In genomic region chr11:52816004-52816403, GRCm38 (mm10) we compare ENCODE assay signal across 31 mouse cellular contexts. TPM values are rescaled to one million over a fixed set of nuclear protein-coding genes. Genes with fewer than 3 reads are reported as not detected.
"Had no signal": no experiment of that assay in that cellular context is flagged by ENCODE, and none has a peak within 500 bp of the region (broad histone marks: within the 10 kb centered on the region; RNA-seq: fewer than 3 reads in every experiment).

No protein-coding gene starts in this region.

- H3K36me3 ChIP-seq: embryonic facial prominence, embryonic 10.5 days; embryonic facial prominence, embryonic 12.5 days; embryonic facial prominence, embryonic 13.5 days; embryonic facial prominence, embryonic 15.5 days; forebrain, embryonic 10.5 days; forebrain, embryonic 12.5 days; heart, embryonic 12.5 days had no signal

- DNase-seq: cerebellum, adult 8-10 months; cerebellum, adult 9-10 months; cerebellum, adult 9-11 months; cerebellum, postnatal 10 days; cerebellum, postnatal 14 days; cerebellum, postnatal 25 days; cerebellum, postnatal 36 days; embryo, embryonic 11 days; forebrain, postnatal 0 days; gastrocnemius, adult 2 months; gastrocnemius, postnatal 10 days; gastrocnemius, postnatal 14 days; gastrocnemius, postnatal 25 days; gastrocnemius, postnatal 36 days; heart, adult 18-20 months; heart, adult 2 months had no signal

- H3K9ac ChIP-seq: embryonic facial prominence, embryonic 12.5 days; embryonic facial prominence, embryonic 13.5 days; embryonic facial prominence, embryonic 15.5 days; forebrain, embryonic 12.5 days; forebrain, embryonic 13.5 days; forebrain, postnatal 0 days; heart, embryonic 12.5 days had no signal

- H3K4me3 ChIP-seq: embryonic facial prominence, embryonic 10.5 days; embryonic facial prominence, embryonic 12.5 days; embryonic facial prominence, embryonic 13.5 days; embryonic facial prominence, embryonic 15.5 days; erythroblast, embryonic 14.5 days; forebrain, embryonic 10.5 days; forebrain, embryonic 12.5 days; forebrain, embryonic 13.5 days; gastrocnemius, adult 2 months; heart, adult 2 months; heart, embryonic 12.5 days had no signal

- H3K9me3 ChIP-seq: embryonic facial prominence, embryonic 10.5 days; embryonic facial prominence, embryonic 12.5 days; embryonic facial prominence, embryonic 13.5 days; embryonic facial prominence, embryonic 15.5 days; forebrain, embryonic 10.5 days; forebrain, embryonic 12.5 days; forebrain, embryonic 13.5 days; heart, embryonic 12.5 days had no signal

- H3K27me3 ChIP-seq: embryonic facial prominence, embryonic 12.5 days; embryonic facial prominence, embryonic 13.5 days; embryonic facial prominence, embryonic 15.5 days; forebrain, embryonic 12.5 days; forebrain, embryonic 13.5 days; heart, embryonic 12.5 days had no signal

- H3K27ac ChIP-seq: embryonic facial prominence, embryonic 10.5 days; embryonic facial prominence, embryonic 12.5 days; embryonic facial prominence, embryonic 13.5 days; embryonic facial prominence, embryonic 15.5 days; forebrain, embryonic 10.5 days; forebrain, embryonic 12.5 days; forebrain, embryonic 13.5 days; gastrocnemius, adult 2 months; heart, adult 2 months had no signal

- ATAC-seq: forebrain, embryonic 13.5 days; forebrain, embryonic 14.5 days; forebrain, embryonic 16.5 days; forebrain, postnatal 0 days had no signal

- H3K4me1 ChIP-seq: embryonic facial prominence, embryonic 15.5 days had no signal

- H3K4me2 ChIP-seq: embryonic facial prominence, embryonic 12.5 days; embryonic facial prominence, embryonic 13.5 days; embryonic facial prominence, embryonic 15.5 days; forebrain, embryonic 12.5 days; forebrain, embryonic 13.5 days; heart, embryonic 11.5 days; heart, embryonic 12.5 days had no signal

RNA-seq across cellular contexts. Expression of gene Fstl4, which starts 51.6 kb away (rescaled TPM):
- total RNA-seq: common myeloid progenitor, adult 5-6 weeks; gastrocnemius, adult 18-20 months; gastrocnemius, adult 2 months; gastrocnemius, adult 8-10 months; gastrocnemius, postnatal 36 days had no signal
- polyA plus RNA-seq: erythroblast, embryonic 14.5 days had no signal
